Mouse (Mus musculus) ES-E14 (cell line): Measurements from ENCODE around the gene Ercc4. TPM values are rescaled to one million over a fixed set of nuclear protein-coding genes. Genes with fewer than 3 reads are reported as not detected.

Experiments used
- DNase-seq: peaks from one replicate; pipeline ENCODE4 v3.0.0-alpha.2; 2013; ENCODE audit warnings: low read depth, low spot score
- H3K27ac ChIP-seq: 2 replicates; pipeline ENCODE4 v1.5.1; 2012; ENCODE audit warnings: low read depth, mild to moderate bottlenecking, low read length, moderate library complexity, mixed read lengths; ENCODE audit not compliant: poor library complexity, insufficient read depth, severe bottlenecking
- H3K36me3 ChIP-seq: 2 replicates; pipeline ENCODE4 v1.6.1; 2012; ENCODE audit warnings: mild to moderate bottlenecking, low read length, moderate library complexity, mixed read lengths; ENCODE audit not compliant: control insufficient read depth, poor library complexity, insufficient read depth, severe bottlenecking
- H3K4me1 ChIP-seq, 2 experiments: fragments of 150-350 bp in 1 of 2; sonication (generic) in 1 of 2; 2 replicates each; pipeline ENCODE4 v1.6.1; 2012; ENCODE audit warnings: low read length in 2 of 2, mild to moderate bottlenecking in 1 of 2, mixed read lengths in 1 of 2; ENCODE audit not compliant: control insufficient read depth in 2 of 2, insufficient read depth in 2 of 2, poor library complexity in 1 of 2
- H3K4me3 ChIP-seq, 2 experiments: fragments of 150-350 bp in 1 of 2; sonication (generic) in 1 of 2; 2 replicates each; pipeline ENCODE4 v1.5.1; 2012; ENCODE audit warnings: low read length in 2 of 2, low read depth in 1 of 2, mild to moderate bottlenecking in 1 of 2, mixed read lengths in 1 of 2; ENCODE audit not compliant: insufficient read depth in 1 of 2, poor library complexity in 1 of 2, severe bottlenecking in 1 of 2
- H3K9ac ChIP-seq: 2 replicates; pipeline ENCODE4 v1.6.1; 2012; ENCODE audit warnings: low read depth, mild to moderate bottlenecking, low read length, mixed read lengths; ENCODE audit not compliant: poor library complexity, insufficient read depth, severe bottlenecking
- H3K9me3 ChIP-seq: fragments of 150-350 bp; sonication (generic); 2 replicates; pipeline ENCODE4 v1.6.1; 2012; ENCODE audit warnings: low read depth, mild to moderate bottlenecking, low read length; ENCODE audit not compliant: control insufficient read depth, insufficient read depth
- CHD2 ChIP-seq: IDR thresholded peaks from 2 replicates; pipeline ENCODE4 v1.6.1; 2014; ENCODE audit warnings: mild to moderate bottlenecking, low read depth, low read length, inconsistent platforms
- HCFC1 ChIP-seq: IDR thresholded peaks from 2 replicates; pipeline ENCODE4 v1.6.1; 2012; ENCODE audit warnings: low read length, inconsistent platforms, borderline replicate concordance; ENCODE audit not compliant: insufficient read depth
- MAFK ChIP-seq: IDR thresholded peaks from 2 replicates; pipeline ENCODE4 v1.6.1; 2014; ENCODE audit warnings: mild to moderate bottlenecking, low read depth, low read length, inconsistent platforms; ENCODE audit not compliant: insufficient read depth
- ZC3H11A ChIP-seq: IDR thresholded peaks from 2 replicates; pipeline ENCODE4 v1.6.1; 2012; ENCODE audit warnings: low read depth, mild to moderate bottlenecking, inconsistent platforms, low read length, borderline replicate concordance
- ZNF384 ChIP-seq: IDR thresholded peaks from 2 replicates; pipeline ENCODE4 v1.6.1; 2012; ENCODE audit warnings: low read depth, low read length, inconsistent platforms
- in situ Hi-C, 2 experiments: fragments of 600-800 bp; cut with MboI; formaldehyde crosslinking; loops; one replicate each; pipeline ENCODE4 v1.15.1; 2025; ENCODE audit warnings: low sequenced_read_pairs in 2 of 2, inconsistent platforms in 1 of 2; ENCODE audit not compliant: unreplicated experiment in 2 of 2
- total RNA-seq: library from RNA; depleted of rRNA; stranded (reverse); fragments of 300-350 nt; gene quantifications from 2 replicates; pipeline ENCODE4 v1.2.3, GENCODE M21; 2012

Gene Ercc4
- total RNA-seq, 1 experiment = 18.2 TPM

DNA sequence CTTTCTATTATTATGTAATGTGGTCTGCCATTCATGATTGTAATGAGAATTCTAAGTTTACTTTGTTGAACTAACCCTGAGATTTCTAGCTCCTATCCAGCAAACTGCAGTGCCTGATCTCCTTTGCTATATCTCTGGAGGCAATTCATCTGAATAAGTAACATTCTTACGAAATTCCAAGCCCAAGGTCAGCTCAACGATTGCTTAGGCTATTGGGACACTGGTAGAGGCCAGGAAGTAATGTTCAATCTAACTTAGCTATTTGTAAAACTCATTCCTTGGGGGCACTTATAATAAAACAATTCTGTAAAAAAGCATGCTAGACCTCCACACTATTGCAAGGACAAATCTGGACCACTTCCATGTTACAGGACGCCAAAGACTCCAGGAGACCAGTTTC lies 58.2 kb downstream of the Ercc4 start:
- Histone ChIP-seq H3K9me3 (no peaks in the 10 kb centered on the region), H3K27ac (no peak overlapping the region), H3K4me1 (no peaks in the 10 kb centered on the region), H3K9ac (no peak overlapping the region), H3K36me3 (no peaks in the 10 kb centered on the region), H3K4me3 (no peak overlapping the region)
- TF ChIP-seq ZNF384 (no peak), ZC3H11A (no peak), MAFK (no peak), CHD2 (no peak), HCFC1 (no peak)
- in situ Hi-C loops = no loop called here
- DNase-seq = no peak

DNA sequence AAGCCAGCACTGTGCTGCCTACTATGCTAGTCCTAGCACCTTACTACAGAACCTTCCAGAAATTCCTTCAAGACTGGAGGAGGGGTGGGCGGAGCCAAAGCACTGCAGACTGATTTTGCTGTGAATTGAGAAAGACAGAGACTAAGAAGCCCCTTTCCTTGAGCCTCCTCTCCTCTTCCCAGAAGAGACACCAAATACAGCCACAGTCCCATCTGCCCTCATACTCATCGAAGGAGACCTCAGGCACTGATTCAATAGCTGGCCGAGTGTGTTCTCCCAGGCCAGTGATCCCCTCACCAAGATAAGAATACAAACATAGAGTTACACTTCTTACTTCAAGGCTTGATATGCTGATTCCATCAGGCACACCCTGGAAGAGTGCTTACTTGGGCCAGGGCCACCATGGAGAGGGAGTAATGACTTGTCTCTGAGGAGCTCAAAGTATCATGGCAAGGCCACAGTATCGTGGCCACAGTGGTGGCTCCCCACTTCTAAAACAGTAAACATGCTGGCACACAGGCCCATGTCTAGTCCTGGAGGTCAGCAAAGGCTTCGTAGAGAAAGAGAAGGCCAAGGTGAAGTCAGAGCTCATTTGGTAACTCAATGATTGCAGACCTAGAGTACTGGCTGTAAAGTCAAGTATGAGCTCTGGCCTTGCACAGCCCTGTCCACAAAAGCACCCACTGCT lies 63.7 kb downstream of the Ercc4 start:
- H3K9me3 ChIP-seq = no peaks in the 10 kb centered on the region
- no peak for TF ChIP-seq ZC3H11A
- no peaks in the 10 kb centered on the region for H3K4me1 ChIP-seq
- DNase-seq = no peak
- no peak overlapping the region for H3K27ac ChIP-seq
- no peak overlapping the region for H3K4me3 ChIP-seq
- no peaks in the 10 kb centered on the region for H3K36me3 ChIP-seq
- H3K9ac ChIP-seq = no peak overlapping the region
- in situ Hi-C loops = no loop called here

DNA sequence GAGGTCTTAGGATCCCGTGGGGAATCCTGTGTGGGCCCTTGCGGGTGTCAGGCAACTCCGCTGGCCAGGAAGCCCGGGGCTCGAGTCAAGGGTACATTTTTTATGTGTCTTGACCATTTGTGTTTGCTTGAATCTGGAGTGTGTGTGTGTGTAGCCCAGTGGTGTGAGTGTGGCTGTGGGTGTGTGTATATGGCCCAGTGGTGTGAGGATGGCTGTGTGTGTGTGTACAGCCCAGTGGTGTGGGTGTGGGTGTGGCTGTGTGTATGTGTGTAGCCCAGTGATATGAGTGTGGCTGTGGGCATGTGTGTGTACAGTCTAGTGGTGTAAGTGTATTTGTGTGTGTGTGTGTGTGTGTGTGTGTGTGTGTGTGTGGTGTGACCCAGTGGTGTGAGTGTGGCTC lies 73.0 kb downstream of the Ercc4 start:
- H3K4me3 ChIP-seq = no peak overlapping the region
- peaks cover 0 to 3% of the 10 kb centered on the region in 2 experiments; a peak in 1 of 4 replicates for H3K4me1 ChIP-seq
- no peaks in the 10 kb centered on the region for H3K36me3 ChIP-seq
- no peaks in the 10 kb centered on the region for H3K9me3 ChIP-seq
- DNase-seq = no peak
- TF ChIP-seq ZC3H11A (no peak), ZNF384 (no peak), CHD2 (no peak), HCFC1 (no peak), MAFK (no peak)
- in situ Hi-C loops = no loop called here
- no peak overlapping the region for H3K27ac ChIP-seq
- no peak overlapping the region for H3K9ac ChIP-seq

DNA sequence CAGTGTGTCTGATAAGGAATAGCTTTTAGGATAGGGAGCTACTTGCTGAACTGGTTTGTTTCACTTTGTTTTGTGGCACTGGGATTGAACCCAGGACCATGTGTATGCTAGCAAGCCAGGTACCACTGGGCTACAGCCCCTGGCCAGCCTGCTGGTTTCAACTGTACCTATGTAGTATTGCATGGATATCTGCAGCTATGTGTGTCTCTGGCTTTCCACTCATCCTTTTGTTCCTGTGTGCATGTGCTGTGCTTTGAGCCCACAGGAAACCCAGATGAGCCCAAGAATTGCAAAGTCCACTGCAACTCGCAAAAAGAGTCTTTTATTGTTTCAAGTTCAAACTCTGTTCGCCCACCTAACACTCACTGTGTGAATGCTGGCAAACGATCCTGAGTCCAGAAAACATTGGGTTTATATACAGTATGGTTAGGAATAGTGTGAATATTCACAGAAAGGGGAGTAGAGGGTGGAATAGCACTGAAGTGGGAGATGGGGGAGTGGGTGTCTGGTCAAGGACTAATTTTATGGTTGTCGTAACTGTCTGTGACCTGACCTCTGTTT lies 73.8 kb downstream of the Ercc4 start:
- no peak overlapping the region for H3K27ac ChIP-seq
- H3K4me3 ChIP-seq = no peak overlapping the region
- no peaks in the 10 kb centered on the region for H3K9me3 ChIP-seq
- in situ Hi-C loops = no loop called here
- H3K9ac ChIP-seq = no peak overlapping the region
- peaks cover 0 to 3% of the 10 kb centered on the region in 2 experiments; a peak in 1 of 4 replicates for H3K4me1 ChIP-seq
- no peaks in the 10 kb centered on the region for H3K36me3 ChIP-seq
- no peak for DNase-seq
- TF ChIP-seq HCFC1 = no peak

DNA sequence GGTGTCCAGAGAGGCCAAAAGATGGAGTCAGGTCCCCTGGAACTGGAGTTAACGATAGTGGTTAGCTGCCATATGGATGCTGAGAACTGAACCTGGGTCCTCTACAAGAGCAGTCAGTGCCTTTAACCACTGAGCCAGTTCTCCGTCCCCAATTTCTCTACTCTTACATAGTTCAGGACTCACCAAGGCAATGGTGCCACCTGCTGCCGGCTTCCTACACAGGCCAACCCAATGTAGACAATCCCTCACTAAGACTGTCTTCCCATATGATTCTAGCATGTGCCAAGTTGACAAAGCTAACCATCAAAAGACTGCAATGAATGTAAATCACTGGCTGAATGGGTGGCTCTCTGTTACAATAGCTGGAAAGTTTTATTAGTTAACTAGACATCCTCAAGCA lies 74.9 kb downstream of the Ercc4 start:
- H3K4me1 ChIP-seq = peaks cover 0 to 3% of the 10 kb centered on the region in 2 experiments; a peak in 1 of 4 replicates
- H3K36me3 ChIP-seq = no peaks in the 10 kb centered on the region
- no peak overlapping the region for H3K27ac ChIP-seq
- TF ChIP-seq HCFC1 = no peak
- TF ChIP-seq ZNF384 = no peak
- TF ChIP-seq MAFK = no peak
- no peak for TF ChIP-seq CHD2
- TF ChIP-seq ZC3H11A = no peak
- no peak overlapping the region for H3K9ac ChIP-seq
- H3K9me3 ChIP-seq = no peaks in the 10 kb centered on the region
- in situ Hi-C loops = no loop called here
- no peak for DNase-seq
- no peak overlapping the region for H3K4me3 ChIP-seq
